Mouse (Mus musculus): ENCODE data around the gene Ctsc. TPM values are rescaled to one million over a fixed set of nuclear protein-coding genes. Genes with fewer than 3 reads are reported as not detected.

Ctsc gene
- total RNA-seq, 2 experiments from 2014 or later, result 28.6 to 33.8 TPM

DNA sequence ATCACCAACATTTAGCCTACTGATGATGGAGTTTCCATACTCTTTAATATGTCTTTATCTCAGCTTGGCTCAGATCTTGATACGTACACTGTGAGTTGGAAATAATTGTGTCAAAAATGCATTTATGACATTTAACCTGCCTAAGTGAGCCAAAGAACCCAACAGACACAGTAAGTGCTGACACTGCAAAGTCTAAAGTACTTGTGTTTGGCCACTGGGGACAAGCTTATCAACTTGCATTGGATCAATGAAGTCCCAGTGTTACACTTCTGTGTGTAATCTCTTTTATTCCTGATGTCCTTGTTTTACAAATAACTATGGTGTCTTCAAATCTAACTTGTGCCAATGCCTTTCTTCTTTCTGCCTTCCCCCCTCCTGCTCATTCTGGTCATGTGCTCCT lies 18.1 kb downstream of the Ctsc start:
- no peak for DNase-seq

DNA sequence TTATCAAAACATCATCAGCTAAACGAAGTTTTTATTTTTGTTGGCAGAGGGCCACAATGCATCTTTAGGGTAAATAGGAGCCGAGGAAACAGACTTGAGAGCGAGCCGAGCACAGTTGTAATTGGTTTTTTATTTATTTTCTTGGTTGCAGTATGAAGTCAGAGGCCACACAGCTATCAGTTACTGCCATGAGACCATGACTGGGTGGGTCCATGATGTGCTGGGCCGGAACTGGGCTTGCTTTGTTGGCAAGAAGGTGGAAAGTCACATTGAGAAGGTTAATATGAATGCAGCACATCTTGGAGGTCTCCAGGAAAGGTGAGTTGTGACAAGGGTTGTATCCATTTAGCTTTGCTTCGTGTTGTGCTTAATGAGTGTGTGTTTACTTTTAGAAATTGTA lies 19.0 kb downstream of the Ctsc start:
- no peak for DNase-seq

DNA sequence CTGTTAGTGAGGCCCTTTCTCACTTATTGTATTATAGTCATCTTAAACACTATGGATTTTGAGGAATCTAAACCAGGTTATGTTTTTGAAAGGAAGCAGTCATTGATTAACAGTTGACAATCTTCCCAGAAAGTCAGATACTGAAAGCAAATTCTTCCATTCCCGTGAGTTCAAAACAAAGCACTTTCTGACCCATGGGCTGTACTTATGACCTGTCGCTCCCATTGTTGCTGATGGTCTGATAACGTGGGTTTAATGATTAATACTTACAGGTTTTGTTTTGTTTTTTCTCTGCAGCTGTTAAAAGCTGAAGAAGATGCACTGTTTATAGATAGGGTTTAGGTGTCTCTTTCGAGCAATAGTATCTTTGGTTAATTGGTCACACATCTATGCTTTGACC lies 27.9 kb downstream of the Ctsc start:
- no peak for DNase-seq

DNA sequence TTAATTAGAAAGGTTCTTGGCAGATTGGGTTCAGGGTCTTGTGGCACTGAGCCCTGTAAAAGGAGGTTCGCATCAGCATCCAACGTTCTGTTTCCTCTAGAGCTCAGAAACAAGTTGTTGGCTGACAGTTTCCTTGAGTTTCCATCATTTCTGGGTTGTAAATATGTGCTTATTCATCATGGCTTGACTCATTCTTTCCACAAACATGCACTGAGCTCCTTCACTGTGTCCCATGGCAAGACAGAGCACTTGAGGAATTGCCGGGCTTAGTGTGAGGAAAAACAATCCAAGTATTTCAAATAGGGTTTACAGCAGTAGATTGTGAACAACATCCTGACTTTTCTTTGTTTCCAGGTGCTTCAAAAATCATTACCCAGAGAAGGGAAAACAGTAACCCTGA lies 28.8 kb downstream of the Ctsc start:
- DNase-seq, result no peak

DNA sequence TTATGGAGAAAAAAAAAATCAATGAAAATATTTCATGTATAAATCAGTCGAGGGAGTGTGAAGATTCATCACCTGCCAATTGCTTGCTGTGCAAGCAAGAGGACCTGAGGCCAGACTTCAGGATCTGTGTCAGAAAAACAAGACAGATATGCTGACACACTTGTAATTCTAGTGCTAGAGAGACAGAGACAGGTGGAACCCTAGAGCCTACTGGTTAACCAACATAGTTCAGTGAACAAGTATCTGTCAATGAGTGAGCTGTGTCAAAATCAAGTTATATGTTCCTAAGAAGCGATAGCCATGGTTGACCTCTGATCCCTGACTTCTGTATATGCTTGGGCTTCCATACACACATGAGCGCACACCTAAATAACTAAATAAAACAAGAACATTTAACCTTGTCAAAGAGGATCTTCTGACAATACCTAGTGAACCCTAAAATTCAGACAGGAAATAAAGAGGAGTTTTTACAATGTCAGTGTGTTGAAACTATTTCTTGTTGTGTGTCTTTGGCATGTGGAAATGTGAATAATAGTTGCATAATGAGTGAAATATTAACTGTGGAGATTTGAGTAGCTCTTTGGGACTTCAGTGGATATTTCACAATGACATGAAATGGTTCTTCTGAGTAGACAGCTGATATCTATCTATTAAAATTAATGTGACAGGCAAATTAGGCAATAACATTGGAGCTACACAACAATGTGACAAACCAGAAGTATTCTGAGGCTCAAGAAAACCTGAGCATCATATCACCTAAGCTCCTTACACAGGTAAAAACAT lies 32.7 kb downstream of the Ctsc start:
- no peak for DNase-seq

DNA sequence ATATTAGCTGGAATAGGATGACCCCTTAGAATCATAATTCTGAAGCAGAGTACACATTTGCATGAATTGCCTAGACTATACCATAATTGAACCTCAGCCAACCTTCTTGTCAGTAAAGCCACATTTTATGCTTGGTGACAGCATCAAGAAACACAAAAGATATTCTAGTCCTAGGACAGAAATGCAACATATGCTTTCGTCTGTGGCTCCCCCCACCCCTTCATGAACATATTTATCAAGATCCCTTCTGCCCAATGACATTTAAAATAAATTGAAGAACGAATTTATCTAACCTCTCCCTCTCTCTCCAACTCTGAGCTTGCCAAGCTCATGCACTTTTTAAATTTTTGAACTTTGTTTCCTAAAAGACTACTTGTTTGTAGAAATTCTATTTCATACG lies 38.5 kb downstream of the Ctsc start:
- no peak for DNase-seq

DNA sequence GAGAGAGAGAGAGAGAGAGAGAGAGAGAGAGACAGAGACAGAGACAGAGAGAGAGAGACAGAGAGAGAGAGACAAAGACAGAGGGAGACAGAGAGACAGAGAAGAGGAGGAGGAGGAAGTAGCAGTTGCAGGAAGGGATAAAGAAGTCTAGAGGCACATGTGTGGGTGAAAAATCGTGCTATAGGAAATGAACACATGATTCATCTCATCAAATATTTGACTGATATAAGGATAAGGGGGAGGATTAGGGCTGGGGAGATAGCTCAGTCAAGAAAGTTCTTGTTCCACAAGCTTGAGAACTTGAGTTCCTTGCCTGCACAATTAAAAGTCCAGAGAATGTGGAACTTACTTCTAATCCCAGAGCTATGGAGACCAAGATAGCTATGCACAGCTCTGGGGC lies 40.6 kb downstream of the Ctsc start:
- DNase-seq, result no peak

DNA sequence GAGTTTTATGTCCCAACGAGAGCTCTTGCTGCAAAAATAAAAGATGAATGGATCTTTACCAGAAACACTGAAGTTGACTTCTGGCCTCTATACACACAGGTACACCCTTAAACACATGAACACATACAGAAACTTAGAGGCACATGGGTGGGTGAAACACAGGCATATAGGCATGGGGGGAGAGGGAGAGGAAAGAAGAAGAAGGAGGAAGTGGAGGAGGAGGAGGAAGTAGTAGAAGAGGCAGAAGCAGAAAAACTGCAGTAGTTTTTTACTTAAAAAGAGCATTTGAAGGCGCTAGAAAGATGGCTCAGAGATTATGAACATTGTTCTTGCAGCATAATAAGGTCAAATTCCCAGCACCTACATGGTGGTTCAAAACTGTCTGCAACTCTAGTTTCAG lies 41.0 kb downstream of the Ctsc start:
- DNase-seq, result no peak

DNA sequence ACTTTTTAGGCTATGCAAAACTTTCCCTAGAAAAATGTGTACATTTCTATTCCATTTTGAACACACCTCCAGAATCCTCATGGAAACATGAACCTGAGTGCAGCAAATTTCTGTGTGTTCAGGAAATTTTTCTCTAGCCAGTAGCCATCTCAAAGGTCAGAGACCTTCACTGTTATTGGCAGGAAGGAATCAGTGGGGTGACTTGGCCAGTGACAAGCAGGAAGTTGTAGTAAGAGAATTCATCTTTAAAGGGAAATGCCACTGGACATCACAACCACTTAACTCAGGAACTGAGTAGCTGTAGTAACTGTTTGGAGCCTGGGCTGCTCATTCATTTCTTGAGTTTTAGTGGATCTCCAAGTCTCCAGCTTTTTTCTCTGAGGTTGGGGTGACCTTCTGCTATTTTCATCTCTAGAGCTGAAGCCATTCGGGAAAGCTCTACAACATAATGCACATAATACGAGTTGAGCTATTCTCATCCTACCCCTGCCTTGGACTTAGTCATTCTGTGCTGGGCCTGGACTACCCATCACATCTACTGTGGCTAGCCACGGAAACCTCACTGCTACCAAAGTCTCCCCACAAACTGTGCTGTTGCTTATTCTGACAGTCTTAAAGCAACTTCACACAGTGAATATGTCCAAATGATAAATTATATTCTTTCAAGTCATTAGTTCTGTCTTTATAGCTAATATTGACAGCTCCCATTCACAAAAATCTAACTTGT lies 41.7 kb downstream of the Ctsc start:
- no peak for DNase-seq

DNA sequence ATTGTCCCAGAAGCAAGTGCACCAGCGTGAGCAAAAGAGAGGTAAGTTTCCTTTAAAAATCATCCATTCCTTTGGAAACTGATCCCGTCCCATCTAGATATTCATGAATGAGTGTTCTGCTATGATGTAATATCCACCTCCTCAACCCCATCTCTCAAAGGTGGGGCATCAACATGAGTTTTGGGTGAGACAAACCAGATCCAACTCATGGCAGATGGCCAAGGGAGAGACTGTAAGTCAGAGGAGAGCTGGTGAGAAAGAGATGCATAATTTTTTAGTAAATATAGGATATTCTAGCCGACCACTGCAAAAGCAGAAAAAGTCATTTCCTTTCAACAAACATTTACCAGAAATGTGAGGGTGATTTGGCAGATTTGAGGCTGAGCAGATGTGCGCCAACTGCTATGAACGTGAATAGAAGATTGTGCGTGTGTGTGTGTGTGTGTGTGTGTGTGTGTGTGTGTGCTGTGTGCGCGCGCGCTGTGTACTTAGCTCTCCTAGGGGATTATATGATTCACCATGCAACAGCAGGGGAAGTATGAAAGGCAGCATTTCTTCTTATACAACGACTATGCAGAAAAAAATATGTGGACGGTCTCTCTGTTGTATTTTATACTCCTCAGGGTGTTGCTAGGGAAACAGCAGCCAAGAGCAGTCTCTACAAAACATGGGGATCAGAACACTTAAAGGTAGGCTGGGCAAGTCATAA lies 42.9 kb downstream of the Ctsc start:
- DNase-seq, result peak; percentile 42 to 50

DNA sequence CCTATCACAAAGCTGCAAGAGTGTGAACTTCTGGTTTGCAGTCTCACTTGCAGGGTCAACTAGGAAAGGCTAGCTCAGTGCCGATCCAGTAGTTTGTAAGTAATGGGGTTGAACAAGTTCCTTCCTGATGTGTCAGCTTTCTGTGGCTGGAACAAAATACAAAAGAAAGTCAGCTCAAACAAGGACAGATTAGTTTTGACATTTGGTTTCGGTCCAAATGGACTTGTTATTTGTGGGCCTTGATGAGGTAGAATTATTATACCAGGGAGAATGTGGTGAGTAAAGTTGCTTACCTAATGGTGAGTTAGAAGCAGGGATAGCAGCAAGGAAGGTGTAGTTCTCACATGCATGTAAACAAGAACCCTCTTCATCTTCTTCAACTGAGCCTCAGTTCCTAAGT lies 44.5 kb downstream of the Ctsc start:
- no peak for DNase-seq

DNA sequence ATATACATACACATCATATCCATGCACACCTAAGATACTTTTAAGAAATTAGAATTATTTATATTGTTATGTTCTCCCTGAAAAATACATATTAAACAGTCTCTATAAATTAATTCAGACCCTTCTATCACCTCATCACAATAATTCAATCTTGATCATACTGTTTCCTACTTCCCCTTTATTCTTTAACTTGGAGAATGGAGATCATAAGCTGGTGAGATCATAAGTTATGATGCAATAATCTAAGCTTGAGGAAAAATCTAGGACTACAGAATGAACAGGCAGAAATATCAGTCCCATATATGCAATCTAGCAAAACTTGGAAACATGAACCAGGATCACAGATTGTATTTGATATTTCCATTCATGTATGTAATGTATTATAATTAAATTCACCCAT lies 49.6 kb downstream of the Ctsc start:
- no peak for DNase-seq

DNA sequence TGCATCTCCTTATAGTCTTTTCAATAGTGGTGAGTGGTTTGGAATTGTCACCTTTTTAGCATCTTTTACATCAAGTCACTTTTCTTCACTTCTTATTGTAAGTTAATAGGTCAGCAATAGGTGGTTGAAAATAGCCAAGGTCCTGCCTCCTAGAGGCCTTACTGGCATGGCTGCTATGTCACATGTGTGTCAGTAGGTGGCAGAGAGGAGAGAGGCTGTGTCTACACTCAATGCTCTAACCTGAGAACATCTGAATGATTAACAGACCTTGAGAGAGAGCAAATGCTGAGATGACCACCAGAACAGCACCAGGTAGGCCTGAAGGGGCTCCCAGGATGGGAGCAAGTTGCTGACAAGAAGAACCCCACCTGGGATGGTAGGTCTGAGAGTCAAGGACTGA lies 65.9 kb downstream of the Ctsc start:
- peak in 1 of 2 experiments; percentile 7 for DNase-seq

DNA sequence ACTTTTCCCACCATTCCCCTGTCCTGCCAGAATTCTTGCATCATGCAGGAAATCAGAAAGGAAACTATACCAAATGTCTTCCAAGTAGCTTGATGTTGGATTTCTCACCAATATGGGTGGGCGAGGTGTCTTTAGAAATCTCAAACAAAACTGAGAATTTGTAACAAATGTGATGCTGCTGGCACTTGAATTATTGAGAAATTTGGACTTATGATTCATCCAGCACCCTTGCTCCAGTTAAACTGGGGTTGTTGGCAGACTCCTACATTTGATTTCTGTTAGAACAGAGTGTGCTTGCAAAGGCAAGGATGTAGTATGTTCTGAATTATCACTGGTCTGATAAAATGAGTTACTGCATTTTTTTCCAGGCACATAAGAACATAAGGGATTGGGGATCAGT lies 68.2 kb downstream of the Ctsc start:
- DNase-seq, result peak; percentile 18 to 61

DNA sequence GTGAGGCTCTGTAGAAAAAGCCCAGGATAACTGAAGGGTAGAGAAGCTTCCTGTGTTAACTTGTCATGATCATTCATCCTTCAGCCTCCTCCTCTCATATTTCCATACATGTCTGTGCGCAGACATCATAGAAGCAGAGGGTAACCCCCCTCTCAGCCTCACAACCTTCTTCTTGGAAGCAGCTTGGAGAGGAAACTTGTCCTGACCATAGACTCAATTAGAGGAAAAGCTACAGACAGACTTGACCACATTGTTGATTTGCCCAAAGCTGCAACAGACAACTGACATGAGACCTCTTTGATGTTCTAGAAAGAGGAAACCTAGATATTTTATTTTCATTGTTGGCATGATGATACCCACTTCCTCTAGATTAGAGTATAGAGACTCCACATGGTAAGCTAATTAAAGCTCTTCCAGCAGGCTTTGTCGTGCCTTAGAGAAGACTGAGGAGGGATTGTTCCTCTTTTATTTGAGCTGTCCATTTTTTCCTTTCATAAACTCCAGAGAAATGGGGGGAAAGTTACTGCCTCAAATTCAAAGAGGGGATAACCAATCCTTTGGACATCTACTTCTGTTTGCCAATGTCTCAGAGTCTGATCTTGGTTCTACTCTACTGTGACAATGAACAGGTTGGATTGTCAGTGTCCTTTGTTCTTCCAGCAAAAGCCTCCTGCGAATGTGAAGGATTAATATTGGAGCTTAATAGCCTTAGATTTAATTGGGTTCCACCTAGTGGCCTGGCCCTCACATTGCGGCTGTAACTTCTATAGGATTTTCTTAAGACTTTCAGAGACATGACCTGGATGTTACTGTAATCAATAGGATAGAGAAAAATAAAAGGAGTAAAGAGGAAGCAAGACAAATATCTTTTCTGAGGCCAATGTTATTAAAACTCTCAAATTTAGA lies 79.2 kb downstream of the Ctsc start:
- DNase-seq, result peak; percentile 12 to 40

DNA sequence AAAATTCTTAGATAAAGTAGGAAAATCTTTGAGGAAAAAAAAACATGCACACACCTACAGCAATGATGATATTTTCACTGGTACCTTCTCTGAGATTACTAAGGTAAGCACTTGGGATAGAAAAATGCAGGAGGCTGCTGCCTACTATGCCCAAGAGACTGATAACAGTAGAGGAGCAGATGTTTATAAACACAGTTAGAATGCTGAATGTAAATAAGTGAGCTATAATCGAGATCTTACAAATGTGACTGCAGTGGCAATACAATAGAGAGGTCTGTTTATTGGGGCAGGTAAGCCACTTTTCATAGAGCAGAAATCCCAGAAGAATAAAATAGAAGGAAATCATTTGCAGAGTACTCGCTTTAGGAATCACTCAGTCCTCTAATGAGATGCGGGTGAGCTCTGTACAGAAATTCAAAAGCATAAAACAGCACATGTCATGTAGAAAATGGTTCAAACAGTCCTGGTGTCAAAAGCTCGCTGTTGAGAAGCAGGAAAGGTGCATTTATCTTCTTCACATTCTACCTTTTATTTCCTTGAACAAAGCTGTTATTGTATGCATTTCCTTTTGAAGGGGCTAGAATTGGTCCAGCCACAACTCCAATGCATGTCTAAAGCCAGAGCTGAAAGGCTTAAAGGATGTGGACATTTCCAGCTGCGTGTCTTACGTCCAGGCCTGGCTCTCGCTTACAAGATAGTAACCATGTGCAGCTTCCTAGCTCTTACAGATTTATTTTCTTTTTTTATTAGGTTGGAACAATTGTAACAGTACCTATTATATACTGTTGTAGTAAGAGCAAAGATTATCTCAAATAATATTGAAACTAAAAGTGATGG lies 80.4 kb downstream of the Ctsc start:
- no peak for DNase-seq

Other genes with a start within 250 kb of the Ctsc start
- gene Rab38, start 152.2 kb downstream of the Ctsc start, total RNA-seq (2021), result under 1 TPM in 1 of 2 experiments, not detected in 1; 0.41 TPM

Data from heart, adult 18-20 months (tissue).